Mouse (Mus musculus) bone marrow macrophage, adult 2 months (primary cell): Measurements from ENCODE around the gene Ctc1. TPM values are rescaled to one million over a fixed set of nuclear protein-coding genes. Genes with fewer than 3 reads are reported as not detected.

Experiments used
- H3K27ac ChIP-seq: 2 replicates; pipeline ENCODE4 v1.5.1; 2012; ENCODE audit warnings: low read depth, low read length; ENCODE audit not compliant: insufficient read depth
- H3K4me1 ChIP-seq: 2 replicates; pipeline ENCODE4 v1.6.1; 2012; ENCODE audit warnings: low read length; ENCODE audit not compliant: control insufficient read depth, insufficient read depth
- H3K4me3 ChIP-seq: 2 replicates; pipeline ENCODE4 v1.5.1; 2012; ENCODE audit warnings: mild to moderate bottlenecking, low read length, moderate library complexity; ENCODE audit not compliant: insufficient read depth
- CTCF ChIP-seq: IDR thresholded peaks from 2 replicates; pipeline ENCODE4 v1.5.1; 2012; ENCODE audit warnings: low read depth, mild to moderate bottlenecking, low read length, moderate library complexity
- POLR2A ChIP-seq: IDR thresholded peaks from 2 replicates; pipeline ENCODE4 v1.6.1; 2012; ENCODE audit warnings: mild to moderate bottlenecking, low read depth, low read length, borderline replicate concordance
- polyA plus RNA-seq: library from polyadenylated mRNA; stranded (reverse); fragments of >200 nt; gene quantifications from 2 replicates; pipeline ENCODE4 v1.2.4, GENCODE M21; 2012; ENCODE audit not compliant: missing spikeins, insufficient read depth, insufficient read length

Ctc1 gene
- polyA plus RNA-seq, 1 experiment, result 44.2 TPM

DNA sequence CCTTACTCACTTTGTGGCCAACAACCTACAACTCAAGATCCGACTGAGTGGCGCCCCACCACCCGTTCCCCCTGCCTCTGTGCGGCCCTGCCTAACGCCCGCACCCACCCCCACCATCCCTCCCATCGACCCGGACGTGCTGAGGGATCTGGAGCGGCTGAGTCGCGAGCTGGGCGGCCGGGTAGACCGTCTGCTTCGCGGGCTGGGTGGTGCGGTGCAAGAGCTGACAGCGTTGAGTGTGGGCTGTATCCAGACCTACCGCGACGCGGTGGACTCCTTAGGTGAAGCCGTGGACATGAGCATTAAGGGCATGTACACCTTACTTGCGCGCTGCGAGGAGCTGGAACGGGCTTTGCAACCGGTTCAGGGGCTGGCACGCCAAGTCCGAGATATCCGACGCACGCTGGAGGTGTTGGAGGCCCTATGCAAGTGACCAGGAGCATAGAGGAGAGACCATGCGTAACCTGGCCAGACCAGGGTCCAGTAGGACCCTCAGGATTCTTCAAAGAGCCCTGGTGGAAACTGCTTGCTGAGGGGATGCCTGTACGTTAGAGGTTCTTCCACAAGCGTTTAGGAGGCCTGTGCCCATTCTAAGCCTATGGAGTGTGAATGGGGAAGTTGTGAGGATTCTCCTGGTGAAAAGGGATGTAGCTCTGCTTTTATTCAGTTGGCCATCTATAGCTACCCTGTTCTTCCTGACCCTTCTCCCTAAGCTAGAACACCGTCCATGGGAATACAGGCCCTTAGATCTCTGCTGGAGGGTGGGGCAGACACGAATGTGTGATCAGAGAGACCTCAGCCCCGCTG lies 44.9 kb downstream of the Ctc1 start:
- H3K4me3 ChIP-seq, result peak overlapping the region; percentile 81
- peaks cover 19% of the 10 kb centered on the region for H3K4me1 ChIP-seq
- peak overlapping the region; percentile 74 for H3K27ac ChIP-seq
- TF ChIP-seq POLR2A, result no peak
- no peak for TF ChIP-seq CTCF

DNA sequence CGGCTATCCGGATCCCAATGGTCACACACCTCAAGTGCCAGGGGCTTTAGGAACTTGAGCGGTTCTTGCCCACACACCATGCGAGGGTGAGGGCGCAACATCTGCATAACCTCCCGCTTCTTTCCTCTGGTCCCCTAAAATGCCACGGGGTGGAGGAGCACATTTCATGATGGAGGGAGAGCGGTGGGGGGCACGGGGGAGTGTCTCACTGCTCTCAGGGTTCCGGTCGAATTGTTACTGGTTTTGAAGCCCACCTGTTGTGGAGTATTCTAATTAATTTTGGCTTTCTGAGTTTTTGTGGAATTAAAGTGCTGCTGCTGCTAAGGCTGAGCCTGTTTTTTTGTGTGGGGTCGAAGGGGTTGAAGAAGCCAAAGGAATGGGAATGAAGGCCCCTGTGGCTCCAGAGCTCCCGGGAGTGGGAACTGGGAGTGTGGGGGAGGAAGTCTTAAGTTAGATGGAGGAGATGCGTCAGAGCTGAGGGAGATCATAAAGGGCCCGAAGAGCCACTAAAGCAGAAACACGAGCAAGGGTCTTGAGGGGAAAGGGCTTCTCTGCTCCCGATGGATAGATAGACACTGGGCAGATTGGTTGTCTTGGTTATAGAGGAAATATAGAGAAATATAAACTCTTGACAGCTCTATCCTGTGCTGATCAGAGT lies 45.7 kb downstream of the Ctc1 start:
- Histone ChIP-seq H3K4me1 (peaks cover 13% of the 10 kb centered on the region), H3K4me3 (peak overlapping the region; percentile 81), H3K27ac (peak overlapping the region; percentile 11; the same call in 1 of the 2 replicates)

DNA sequence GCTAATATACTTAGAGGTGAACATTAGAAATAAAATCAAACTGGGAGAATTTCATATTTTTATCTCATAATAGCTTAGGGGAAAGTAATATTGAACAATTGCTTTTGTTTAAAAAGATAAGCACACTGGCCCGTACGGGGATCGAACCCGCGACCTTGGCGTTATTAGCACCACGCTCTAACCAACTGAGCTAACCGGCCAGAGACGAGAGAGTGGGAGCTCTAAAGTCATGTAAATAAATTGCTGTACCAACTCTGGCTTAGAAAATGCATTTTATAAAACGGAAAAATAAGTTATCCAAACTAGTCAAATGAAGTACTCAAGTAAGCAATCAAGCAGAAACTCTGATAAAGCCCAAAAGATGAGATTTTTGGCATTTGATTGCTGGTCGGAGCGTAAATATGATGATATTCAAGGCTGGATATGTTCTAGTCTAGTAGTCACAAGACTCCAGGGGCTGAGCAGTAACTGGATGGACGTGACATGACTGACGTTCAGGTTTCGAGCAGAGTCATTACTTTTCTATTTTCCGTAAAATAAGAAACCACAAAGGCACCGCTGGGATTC lies 46.6 kb downstream of the Ctc1 start:
- Histone ChIP-seq H3K27ac (peak overlapping the region; percentile 86), H3K4me3 (peak overlapping the region; percentile 59), H3K4me1 (peaks cover 18% of the 10 kb centered on the region)
- TF ChIP-seq CTCF (no peak), POLR2A (no peak)

More for the DNA sequence above, 45.7 kb downstream of the Ctc1 start:
- TF ChIP-seq CTCF (no peak), POLR2A (no peak)

DNA sequence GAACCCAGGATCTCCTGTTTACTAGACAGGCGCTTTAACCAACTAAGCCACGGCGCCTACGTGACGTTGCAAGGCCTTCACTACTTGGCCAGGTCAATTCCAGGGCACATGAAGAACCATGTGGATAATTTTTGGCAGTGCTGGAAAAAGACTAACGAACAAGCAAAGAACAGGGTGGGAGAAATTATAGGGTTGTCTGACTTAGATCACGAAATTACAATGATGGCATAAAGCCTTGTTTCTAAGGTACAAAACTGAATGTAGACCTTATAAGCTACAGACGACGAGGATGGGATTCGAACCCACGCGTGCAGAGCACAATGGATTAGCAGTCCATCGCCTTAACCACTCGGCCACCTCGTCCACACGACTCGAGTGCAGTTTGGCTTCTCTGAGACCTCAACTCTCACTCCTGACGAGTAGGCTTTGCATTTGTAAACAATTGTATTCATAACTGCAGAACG lies 47.1 kb downstream of the Ctc1 start:
- Histone ChIP-seq H3K4me3 (peak overlapping the region; percentile 80), H3K4me1 (peaks cover 18% of the 10 kb centered on the region), H3K27ac (peak overlapping the region; percentile 86)
- TF ChIP-seq CTCF, result no peak
- no peak for TF ChIP-seq POLR2A

DNA sequence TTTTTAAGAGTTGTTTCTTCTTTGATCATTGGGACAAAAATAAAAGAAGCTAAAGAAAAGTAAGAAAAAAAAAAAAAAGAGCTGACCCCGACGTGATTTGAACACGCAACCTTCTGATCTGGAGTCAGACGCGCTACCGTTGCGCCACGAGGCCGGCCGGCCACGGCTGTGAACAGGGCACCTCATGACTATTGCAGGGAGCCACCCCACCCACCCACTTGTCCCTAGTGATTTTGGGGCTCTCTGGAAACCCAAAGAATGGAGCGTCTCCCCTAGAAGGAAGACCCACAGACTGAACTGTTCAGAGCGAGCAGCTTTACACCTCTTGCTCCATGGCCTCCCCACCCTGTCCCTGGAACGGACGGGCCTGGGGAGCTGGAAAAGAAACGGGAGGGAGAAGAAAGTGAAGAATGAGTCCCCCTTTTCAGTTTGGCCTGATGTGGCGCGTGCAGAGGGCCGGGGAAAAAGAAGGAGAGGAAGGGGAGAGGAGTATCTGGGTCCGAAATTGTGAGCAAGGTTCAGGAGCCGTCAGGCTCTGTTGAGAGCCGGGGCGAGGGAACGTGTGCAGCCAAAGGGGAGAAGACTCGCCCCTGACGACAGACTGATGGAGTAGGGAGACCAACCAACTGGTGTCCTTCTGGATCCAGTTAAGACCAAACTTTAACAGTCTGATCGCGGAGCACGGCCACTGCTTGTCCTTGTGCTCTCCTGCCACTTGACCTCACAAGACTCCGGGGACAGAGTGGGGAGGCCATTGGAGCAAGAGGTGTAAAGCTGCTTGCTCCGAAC lies 47.9 kb downstream of the Ctc1 start:
- no peak for TF ChIP-seq CTCF
- Histone ChIP-seq H3K27ac (peak overlapping the region; percentile 77), H3K4me3 (peak overlapping the region; percentile 80), H3K4me1 (peaks cover 18% of the 10 kb centered on the region)

DNA sequence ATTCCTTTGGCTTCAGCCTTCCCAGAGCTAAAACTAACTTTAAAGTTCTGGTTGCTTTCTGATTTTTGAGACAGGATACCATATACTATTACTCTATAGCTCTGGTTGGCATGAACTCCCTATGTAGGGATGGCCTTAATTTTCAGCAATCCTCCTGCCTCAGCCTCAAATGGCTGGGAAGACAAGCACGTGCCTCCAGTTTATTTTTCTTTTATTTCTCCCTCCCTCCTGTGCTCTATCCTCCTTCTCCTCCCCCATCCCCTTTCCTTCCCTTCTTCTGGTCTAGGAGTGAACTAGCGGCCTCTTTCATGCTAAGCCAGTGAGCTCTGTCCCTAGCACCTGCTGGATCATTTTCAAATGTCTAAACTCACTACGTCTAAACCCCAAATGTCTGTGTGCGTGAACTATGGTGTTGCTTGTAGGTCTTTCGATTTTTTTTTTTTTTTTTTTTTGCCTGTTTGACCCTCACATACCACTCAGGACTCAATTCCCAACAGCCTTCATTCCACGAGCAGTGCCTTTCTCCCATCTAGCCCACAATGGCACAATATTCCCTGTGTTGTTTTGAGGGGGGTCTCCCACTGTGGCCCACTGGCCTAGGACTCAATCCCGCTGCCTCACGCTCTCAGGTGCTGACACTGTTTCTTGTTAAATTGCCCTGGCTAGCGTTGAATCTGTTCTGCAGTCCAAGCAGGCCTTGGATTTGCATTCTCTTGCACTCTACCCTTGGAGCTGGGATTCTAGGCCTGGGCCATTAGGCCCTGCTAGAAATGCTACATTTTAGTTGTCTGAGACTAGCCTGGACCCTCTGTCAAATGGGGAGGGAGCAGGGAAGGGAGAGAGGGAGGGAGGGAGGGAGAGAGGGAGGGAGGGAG lies 48.8 kb downstream of the Ctc1 start:
- TF ChIP-seq POLR2A (no peak), CTCF (no peak)
- Histone ChIP-seq H3K4me1 (peaks cover 18% of the 10 kb centered on the region), H3K27ac (peak overlapping the region; percentile 8), H3K4me3 (peak overlapping the region; percentile 67)

DNA sequence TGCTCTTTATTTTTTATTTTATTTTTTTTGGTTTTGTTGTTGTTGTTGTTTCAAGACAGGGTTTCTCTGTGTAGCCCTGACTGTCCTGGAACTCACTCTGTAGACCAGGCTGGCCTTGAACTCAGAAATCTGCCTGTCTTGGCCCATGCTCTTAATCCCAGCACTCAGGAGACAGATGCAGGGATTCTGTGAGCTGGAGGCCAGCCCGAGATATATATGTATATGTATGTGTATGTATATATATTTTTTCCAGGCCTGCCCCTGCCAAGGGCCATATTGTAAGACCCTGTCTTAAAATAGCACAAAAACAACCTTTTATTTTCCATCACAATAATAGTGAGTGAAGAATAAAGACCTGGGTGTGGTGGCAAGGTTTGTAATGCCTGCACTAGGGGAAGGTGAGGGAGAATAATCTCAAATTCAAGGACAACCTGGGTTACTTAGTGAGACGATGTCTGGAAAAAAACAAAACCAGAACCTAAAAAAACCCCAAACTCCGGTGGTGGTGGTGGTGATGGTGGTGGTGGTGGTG lies 49.7 kb downstream of the Ctc1 start:
- Histone ChIP-seq H3K4me1 (peaks cover 20% of the 10 kb centered on the region), H3K27ac (no peak overlapping the region), H3K4me3 (no peak overlapping the region)
- no peak for TF ChIP-seq CTCF
- no peak for TF ChIP-seq POLR2A

DNA sequence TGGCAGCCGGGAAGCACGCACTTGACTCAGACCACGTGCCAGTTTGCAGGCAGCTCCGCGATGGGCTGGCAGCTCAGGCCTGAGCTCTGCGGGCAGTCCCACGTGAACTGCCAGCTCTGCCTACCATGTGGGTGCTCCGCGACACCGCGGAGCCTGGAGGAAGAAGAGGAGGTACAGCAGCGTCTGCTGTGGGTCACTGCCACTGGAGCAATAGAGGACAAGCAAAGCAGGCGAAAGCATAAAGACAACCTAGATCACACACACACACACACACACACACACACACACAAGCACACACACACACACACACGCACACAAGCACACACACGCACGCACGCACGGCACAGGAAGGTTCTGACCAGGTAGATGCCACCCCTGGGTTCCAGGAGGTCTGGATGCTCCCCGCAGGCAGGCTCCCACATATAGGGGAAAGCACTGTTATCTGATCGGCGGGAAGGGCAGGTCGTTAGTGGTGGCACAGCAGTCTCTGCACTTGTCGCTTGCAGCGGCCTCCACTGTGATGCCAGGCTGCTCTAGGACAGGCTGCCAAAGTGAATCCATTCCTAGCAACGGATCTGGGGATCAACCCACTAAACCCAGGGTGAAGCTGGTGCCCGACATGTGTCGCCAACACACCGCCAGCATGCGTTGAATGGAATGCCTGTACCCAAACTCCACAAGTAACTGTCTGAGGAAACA lies 50.6 kb downstream of the Ctc1 start:
- Histone ChIP-seq H3K4me3 (no peak overlapping the region), H3K27ac (no peak overlapping the region), H3K4me1 (peaks cover 20% of the 10 kb centered on the region)
- TF ChIP-seq POLR2A (no peak), CTCF (no peak)
